Comparison of ENCODE assay signal across 11 mouse cellular contexts in the genomic region with DNA sequence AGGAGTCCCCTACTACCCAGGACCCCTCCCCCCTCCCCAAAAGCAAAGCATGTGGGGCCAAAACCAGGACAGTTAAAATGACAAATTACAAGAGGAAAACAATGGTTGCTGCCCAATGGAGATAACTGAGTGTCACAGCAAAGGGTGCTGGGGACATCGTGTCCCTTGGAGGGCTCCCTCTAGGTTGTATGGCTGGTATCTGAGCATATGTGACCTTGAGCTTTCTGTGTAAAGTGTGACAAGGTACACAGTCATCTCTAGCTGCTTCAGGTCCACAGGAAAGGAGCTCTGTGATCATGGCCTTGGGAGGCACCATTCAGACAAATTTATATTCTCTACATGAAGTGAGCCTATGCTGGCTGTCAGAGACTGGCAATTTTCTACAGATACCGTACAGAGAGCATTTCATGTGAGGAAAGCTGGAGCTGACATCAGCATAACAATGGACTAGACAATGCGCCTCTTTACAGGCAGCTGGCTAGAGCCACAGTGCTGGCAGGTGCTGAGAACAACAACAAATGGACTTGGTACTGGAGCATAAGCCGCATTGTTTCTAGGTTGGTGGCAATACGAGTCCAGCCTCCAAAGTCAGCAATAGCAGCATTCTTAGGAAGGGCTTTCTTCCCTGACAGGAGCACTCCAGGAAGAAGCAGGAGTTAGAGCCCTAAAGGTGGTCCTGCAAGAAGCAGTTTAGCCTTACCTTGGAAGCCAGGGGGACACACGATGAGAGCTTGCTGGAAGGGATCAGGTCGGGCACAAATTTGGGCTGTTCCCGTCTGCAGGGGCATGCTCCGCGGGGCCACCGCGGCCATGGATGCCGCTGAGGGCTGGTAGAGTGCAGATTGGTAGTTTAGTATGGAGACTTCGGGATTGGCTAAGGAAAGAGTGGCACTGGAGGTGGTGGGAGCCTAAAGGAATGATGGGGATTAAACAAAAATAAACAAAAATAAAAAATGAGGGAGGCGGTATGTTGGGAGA.
DNase-seq lines count a peak whose midpoint lies in the region; ATAC-seq lines count a peak whose summit lies in the region.
"Had no signal": no experiment of that assay in that cellular context is flagged by ENCODE, and none has a peak within 500 bp of the region (broad histone marks: within the 10 kb centered on the region; RNA-seq: fewer than 3 reads in every experiment).

No protein-coding gene starts in this region.

- H3K36me3 ChIP-seq in intestine, embryonic 16.5 days (ENCODE audit: control insufficient read depth, insufficient read depth, low read length), result peaks cover 8% of the 10 kb centered on the region

- H3K27ac ChIP-seq in intestine, embryonic 16.5 days (ENCODE audit: low read length), result no peak overlapping the region
- H3K27ac ChIP-seq: embryonic facial prominence, embryonic 15.5 days; lung, embryonic 15.5 days had no signal

- no peaks in the 10 kb centered on the region for H3K9me3 ChIP-seq in intestine, embryonic 16.5 days (ENCODE audit: control insufficient read depth, low read length)
- H3K9me3 ChIP-seq: embryonic facial prominence, embryonic 15.5 days; lung, embryonic 15.5 days had no signal

- no peak overlapping the region for H3K9ac ChIP-seq in intestine, embryonic 16.5 days (ENCODE audit: low read depth, low read length)
- H3K9ac ChIP-seq: embryonic facial prominence, embryonic 15.5 days; lung, embryonic 15.5 days had no signal

- H3K4me1 ChIP-seq in intestine, embryonic 16.5 days (ENCODE audit: control insufficient read depth, insufficient read depth, low read length), result no peaks in the 10 kb centered on the region
- H3K4me1 ChIP-seq: embryonic facial prominence, embryonic 15.5 days; lung, embryonic 15.5 days had no signal

- no peak overlapping the region for H3K4me3 ChIP-seq in intestine, embryonic 16.5 days (ENCODE audit: low read length)
- H3K4me3 ChIP-seq: embryonic facial prominence, embryonic 15.5 days; lung, embryonic 15.5 days had no signal

- H3K4me2 ChIP-seq in intestine, embryonic 16.5 days (ENCODE audit: low read depth, low read length), result no peak overlapping the region
- H3K4me2 ChIP-seq: embryonic facial prominence, embryonic 15.5 days; lung, embryonic 15.5 days had no signal

- ATAC-seq in megakaryocyte, adult 5-6 weeks (ENCODE audit: poor library complexity, severe bottlenecking), result no peak
- ATAC-seq in intestine, embryonic 16.5 days, result no peak
- ATAC-seq: intestine, postnatal 0 days had no signal

- WGBS in intestine, embryonic 16.5 days, result 85% methylated on average over 15 of the region's 15 CpGs

- peak; percentile 29 for DNase-seq in cerebellum, adult 11-12 months
- DNase-seq in cerebellum, adult 8-10 months, result no peak
- DNase-seq in right cerebral cortex, adult 18-20 months, result peak; percentile 54
- no peak for DNase-seq in right cerebral cortex, postnatal 4 days
- peak; percentile 24 to 34 for DNase-seq in layer of hippocampus, postnatal 14 days (ENCODE audit: low spot score in 2 of 2)
- no peak for DNase-seq in adipocyte (ENCODE audit: low spot score)

- H3K27me3 ChIP-seq in intestine, embryonic 16.5 days (replicated peaks; ENCODE audit: control insufficient read depth, insufficient read depth, low read length), result no peaks in the 10 kb centered on the region
- H3K27me3 ChIP-seq: embryonic facial prominence, embryonic 15.5 days; lung, embryonic 15.5 days had no signal

Comparison
In these comparisons a context has a peak if more than half of its experiments do, and no peak if none do; other contexts are left out.
1. DNase-seq: peak in cerebellum, adult 11-12 months (single experiment), right cerebral cortex, adult 18-20 months (single experiment) and layer of hippocampus, postnatal 14 days (2 of 2); none in cerebellum, adult 8-10 months (single experiment), right cerebral cortex, postnatal 4 days (single experiment) and adipocyte (single experiment).